Mouse (Mus musculus) lung, adult 2 months (tissue): ENCODE data around the gene Rnf215.

Experiments used
- CTCF ChIP-seq: fragments of 200-500 bp; IDR thresholded peaks from 2 replicates; pipeline ENCODE4 v1.5.1; 2011; ENCODE audit warnings: mild to moderate bottlenecking, low read length, control low read depth; ENCODE audit not compliant: insufficient read depth
- POLR2A ChIP-seq: fragments of 200-500 bp; IDR thresholded peaks from 2 replicates; pipeline ENCODE4 v1.6.1; 2011; ENCODE audit warnings: low read depth, mild to moderate bottlenecking, control low read depth, low read length, borderline replicate concordance; ENCODE audit errors: extremely low read depth

- TF ChIP-seq POLR2A, result no peak
- TF ChIP-seq CTCF, result no peak
Observed at GRCm38 (mm10) chr11:4148536-4149156, 13.6 kb downstream of the Rnf215 start.
